Mouse (Mus musculus) left cerebral cortex, postnatal 10 days (tissue): Measurements from ENCODE around the gene Pik3r5. TPM values are rescaled to one million over a fixed set of nuclear protein-coding genes. Genes with fewer than 3 reads are reported as not detected.

Source experiments
- DNase-seq, 2 experiments: peaks; one replicate each; pipeline ENCODE4 v3.0.0; 2021 to 2022; ENCODE audit warnings: low spot score in 2 of 2, mixed read lengths in 1 of 2; ENCODE audit errors: extremely low spot score in 1 of 2
- intact Hi-C: fragments of 180-260 bp; cut with DNase I; formaldehyde crosslinking; loops from one replicate; pipeline ENCODE4 v1.15.1; 2025
- total RNA-seq, 2 experiments: library from RNA; stranded (reverse); gene quantifications; 2 replicates each; pipeline ENCODE4 v1.2.3; 2021

The Pik3r5 gene
- total RNA-seq, result 1 to 10 TPM; 2.5 to 2.7 TPM

- intact Hi-C loops, result no loop called here
- DNase-seq, result peak; percentile 31 to 85
Measured at GRCm38 (mm10) chr11:68431699-68432360, at the start of gene Pik3r5. Gene Pik3r5, plus strand, starts transcription at chr11:68432121.

GRCm38 (mm10) chr11:68383519-68383918 is 48.4 kb upstream of the Pik3r5 start:
- no peak for DNase-seq
- intact Hi-C loops, result no loop called here

GRCm38 (mm10) chr11:68384131-68384530 is 47.8 kb upstream of the Pik3r5 start:
- intact Hi-C loops, result no loop called here

GRCm38 (mm10) chr11:68384592-68385020 is 47.3 kb upstream of the Pik3r5 start:
- intact Hi-C loops, result no loop called here
- peak in 1 of 2 experiments; percentile 53 for DNase-seq

More at GRCm38 (mm10) chr11:68384131-68384530, 47.8 kb upstream of the Pik3r5 start:
- no peak for DNase-seq

- intact Hi-C loops, result no loop called here
- DNase-seq, result peak in 1 of 2 experiments; percentile 67
Measured at GRCm38 (mm10) chr11:68385021-68385821, 46.7 kb upstream of the Pik3r5 start.

- intact Hi-C loops, result no loop called here
Measured at GRCm38 (mm10) chr11:68385921-68386588, 45.9 kb upstream of the Pik3r5 start.

GRCm38 (mm10) chr11:68386589-68387440 is 45.1 kb upstream of the Pik3r5 start:
- DNase-seq, result peak in 1 of 2 experiments; percentile 75
- intact Hi-C loops, result no loop called here

More at GRCm38 (mm10) chr11:68385921-68386588, 45.9 kb upstream of the Pik3r5 start:
- DNase-seq, result peak in 1 of 2 experiments; percentile 53

- intact Hi-C loops, result no loop called here
- DNase-seq, result no peak
Measured at GRCm38 (mm10) chr11:68387441-68387760, 44.5 kb upstream of the Pik3r5 start.

- intact Hi-C loops, result no loop called here
- DNase-seq, result no peak
Measured at GRCm38 (mm10) chr11:68387971-68388654, 43.8 kb upstream of the Pik3r5 start.

- intact Hi-C loops, result no loop called here
- DNase-seq, result no peak
Measured at GRCm38 (mm10) chr11:68388655-68389015, 43.3 kb upstream of the Pik3r5 start.

GRCm38 (mm10) chr11:68389621-68390020 is 42.3 kb upstream of the Pik3r5 start:
- intact Hi-C loops, result no loop called here
- DNase-seq, result no peak

GRCm38 (mm10) chr11:68390381-68391287 is 41.3 kb upstream of the Pik3r5 start:
- intact Hi-C loops, result no loop called here
- DNase-seq, result no peak

- intact Hi-C loops, result no loop called here
- DNase-seq, result no peak
Measured at GRCm38 (mm10) chr11:68393897-68394490, 37.9 kb upstream of the Pik3r5 start.

- intact Hi-C loops, result loop anchor here (5.0 kb wide), 1 partner anchor 192 kb away; no protein-coding TSS in a partner anchor
- DNase-seq, result no peak
Measured at GRCm38 (mm10) chr11:68394749-68395148, 37.2 kb upstream of the Pik3r5 start.

- intact Hi-C loops, result loop anchor here (5.0 kb wide), 1 partner anchor 193 kb away; no protein-coding TSS in a partner anchor
- no peak for DNase-seq
Measured at GRCm38 (mm10) chr11:68395546-68395945, 36.4 kb upstream of the Pik3r5 start.

- DNase-seq, result no peak
- intact Hi-C loops, result loop anchor here (5.0 kb wide), 1 partner anchor 197 kb away; no protein-coding TSS in a partner anchor
Measured at GRCm38 (mm10) chr11:68398891-68399547, 32.9 kb upstream of the Pik3r5 start.
